Mouse (Mus musculus) urinary bladder, postnatal 10 days (tissue): Measurements from ENCODE around the gene Prickle1.

Experiments
- DNase-seq: peaks from one replicate; pipeline ENCODE4 v3.0.0; 2022; ENCODE audit warnings: low spot score

Prickle1 gene

GRCm38 (mm10) chr15:93539415-93539814 lies 56.3 kb downstream of the Prickle1 start:
- DNase-seq, result no peak

- no peak for DNase-seq
Observed at GRCm38 (mm10) chr15:93538551-93539205, 57.0 kb downstream of the Prickle1 start.

- DNase-seq, result no peak
Observed at GRCm38 (mm10) chr15:93537745-93538144, 57.9 kb downstream of the Prickle1 start.

GRCm38 (mm10) chr15:93536191-93536590 lies 59.5 kb downstream of the Prickle1 start:
- DNase-seq, result no peak

GRCm38 (mm10) chr15:93530703-93531032 lies 65.0 kb downstream of the Prickle1 start:
- DNase-seq, result no peak

- DNase-seq, result no peak
Observed at GRCm38 (mm10) chr15:93529831-93530702, 65.6 kb downstream of the Prickle1 start.

- DNase-seq, result no peak
Observed at GRCm38 (mm10) chr15:93525305-93525917, 70.3 kb downstream of the Prickle1 start.

- no peak for DNase-seq
Observed at GRCm38 (mm10) chr15:93521787-93522180, 73.9 kb downstream of the Prickle1 start.

- DNase-seq, result no peak
Observed at GRCm38 (mm10) chr15:93521088-93521786, 74.5 kb downstream of the Prickle1 start.

GRCm38 (mm10) chr15:93519836-93520826 lies 75.6 kb downstream of the Prickle1 start:
- DNase-seq, result no peak

GRCm38 (mm10) chr15:93518941-93519835 lies 76.5 kb downstream of the Prickle1 start:
- peak; percentile 62 for DNase-seq

GRCm38 (mm10) chr15:93518143-93518902 lies 77.4 kb downstream of the Prickle1 start:
- DNase-seq, result no peak

- DNase-seq, result no peak
Observed at GRCm38 (mm10) chr15:93517022-93517565, 78.6 kb downstream of the Prickle1 start.

- DNase-seq, result no peak
Observed at GRCm38 (mm10) chr15:93515316-93515715, 80.4 kb downstream of the Prickle1 start.

GRCm38 (mm10) chr15:93513939-93514341 lies 81.8 kb downstream of the Prickle1 start:
- DNase-seq, result no peak

- no peak for DNase-seq
Observed at GRCm38 (mm10) chr15:93512437-93512836, 83.3 kb downstream of the Prickle1 start.

GRCm38 (mm10) chr15:93510690-93511336 lies 84.9 kb downstream of the Prickle1 start:
- DNase-seq, result no peak

GRCm38 (mm10) chr15:93504808-93505207 lies 90.9 kb downstream of the Prickle1 start:
- no peak for DNase-seq
